Mouse (Mus musculus) midbrain, postnatal 0 days (tissue): ENCODE data around the gene Nodal. TPM values are rescaled to one million over a fixed set of nuclear protein-coding genes. Genes with fewer than 3 reads are reported as not detected.
A peak's percentile ranks its signal among the peaks of the same experiment; 100 is the strongest.

Experiments
- ATAC-seq: fragments of 200-750 bp; cut with Nextera tagmentation; 2 replicates; pipeline ENCODE4 v1.8.0; 2017; ENCODE audit warnings: moderate number of reproducible peaks, mild to moderate bottlenecking, moderate TSS enrichment, moderate library complexity; ENCODE audit not compliant: low FRiP score
- DNase-seq: peaks from one replicate; pipeline ENCODE4 v3.0.0-alpha.2; 2015; ENCODE audit warnings: low spot score
- H3K27ac ChIP-seq: fragments of 300-500 bp; sonication (generic); 2 replicates; pipeline ENCODE4 v1.5.1; 2014; ENCODE audit warnings: low read depth, mild to moderate bottlenecking, low read length, mixed read lengths
- H3K27me3 ChIP-seq: fragments of 300-500 bp; sonication (generic); 2 replicates; pipeline ENCODE4 v1.6.1; 2014; ENCODE audit warnings: low read length, control low read depth, mixed read lengths; ENCODE audit not compliant: insufficient read depth
- H3K36me3 ChIP-seq: fragments of 300-500 bp; sonication (generic); 2 replicates; pipeline ENCODE4 v1.6.1; 2014; ENCODE audit warnings: low read length, control low read depth, mixed read lengths; ENCODE audit not compliant: insufficient read depth
- H3K4me1 ChIP-seq: fragments of 300-500 bp; sonication (generic); 2 replicates; pipeline ENCODE4 v1.6.1; 2014; ENCODE audit warnings: mild to moderate bottlenecking, control low read depth, antibody characterized with exemption, low read length, mixed read lengths; ENCODE audit not compliant: insufficient read depth
- H3K4me2 ChIP-seq: fragments of 300-500 bp; sonication (generic); 2 replicates; pipeline ENCODE4 v1.6.1; 2014; ENCODE audit warnings: low read depth, mild to moderate bottlenecking, low read length, mixed read lengths; ENCODE audit not compliant: poor library complexity, severe bottlenecking
- H3K4me3 ChIP-seq: fragments of 300-500 bp; sonication (generic); 2 replicates; pipeline ENCODE4 v1.5.1; 2014; ENCODE audit warnings: low read depth, mild to moderate bottlenecking, low read length, moderate library complexity
- H3K9ac ChIP-seq: fragments of 300-500 bp; sonication (generic); replicated peaks from 2 replicates; pipeline ENCODE4 v1.6.1; 2014; ENCODE audit warnings: mild to moderate bottlenecking, low read length, moderate library complexity, mixed read lengths; ENCODE audit not compliant: poor library complexity, severe bottlenecking
- H3K9me3 ChIP-seq: fragments of 300-500 bp; sonication (generic); 2 replicates; pipeline ENCODE4 v1.6.1; 2016; ENCODE audit warnings: low read length, control low read depth
- CTCF ChIP-seq: IDR thresholded peaks from 2 replicates; pipeline ENCODE4 v1.5.1; 2016; ENCODE audit warnings: antibody characterized with exemption, mild to moderate bottlenecking
- WGBS: fragments of 180-500 bp; shearing (Covaris S2); extraction: QIAGEN DNeasy Blood & Tissue Kit; methylation state at CpG from one replicate; pipeline ENCODE4 v1.1.7; 2014; 5-methylcytosine and 5-hydroxymethylcytosine counted together
- polyA plus RNA-seq: library from polyadenylated mRNA; unstranded; fragments of >200 nt; fragmentation: Nextera tagmentation; extraction: Ambion mirVana; gene quantifications from 2 replicates; pipeline ENCODE4 v1.2.1, GENCODE M21; 2015
- total RNA-seq: library from RNA; depleted of rRNA; stranded (reverse); fragments of >200 nt; gene quantifications from 2 replicates; pipeline ENCODE4 v1.2.3, GENCODE M21; 2014

The Nodal gene
- total and polyA plus RNA-seq, 2 experiments from 2014 or later, result 0.37 to 0.38 TPM

DNA sequence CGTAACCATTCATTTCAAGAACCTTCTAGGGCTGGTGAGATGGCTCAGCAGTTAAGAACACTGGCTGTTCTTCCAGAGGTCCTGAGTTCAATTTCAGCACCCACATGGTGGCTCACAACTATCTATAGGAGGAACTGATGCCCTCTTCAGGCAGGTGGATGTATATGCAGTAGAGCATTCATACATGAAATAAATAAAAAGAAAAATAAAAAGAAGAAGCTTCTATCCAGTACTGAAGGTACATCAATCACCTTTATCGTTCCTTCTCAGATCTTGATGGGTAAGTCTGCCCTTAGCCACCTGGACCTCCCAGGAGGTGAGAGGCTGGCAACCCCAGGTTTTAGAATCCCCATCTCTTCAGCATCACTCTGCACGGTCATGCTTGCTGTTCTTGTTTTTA is 2.5 kb upstream of the Nodal start:
- no peak overlapping the region for H3K4me3 ChIP-seq
- no peak overlapping the region for H3K9ac ChIP-seq
- H3K4me2 ChIP-seq, result no peak overlapping the region
- H3K4me1 ChIP-seq, result peaks cover 8% of the 10 kb centered on the region; the same call in 1 of the 2 replicates
- ATAC-seq (no peak), DNase-seq (no peak)
- no peaks in the 10 kb centered on the region for H3K9me3 ChIP-seq
- peaks cover 23% of the 10 kb centered on the region for H3K27me3 ChIP-seq
- WGBS, result 75% methylated on average over 3 of the region's 3 CpGs
- TF ChIP-seq CTCF, result no peak
- no peak overlapping the region for H3K27ac ChIP-seq
- no peaks in the 10 kb centered on the region for H3K36me3 ChIP-seq

DNA sequence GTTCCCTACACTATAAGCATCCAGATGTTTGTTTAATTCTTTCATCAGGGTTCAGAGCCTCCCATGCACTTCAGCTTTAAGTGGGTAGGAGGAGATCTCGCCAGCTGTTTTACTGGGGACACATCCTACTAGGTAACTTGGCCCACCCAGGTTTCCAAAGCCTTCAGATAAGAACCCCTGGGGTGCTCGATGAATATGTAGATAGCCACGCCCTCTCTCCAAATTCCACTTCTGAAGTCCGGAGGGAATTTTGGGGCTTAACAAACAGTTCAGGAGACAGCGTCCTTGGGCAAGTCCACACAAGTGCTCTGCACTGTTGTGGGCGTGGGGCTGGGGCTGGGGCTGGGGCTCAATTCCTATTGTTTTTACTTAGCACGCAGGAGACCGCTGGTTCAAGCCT is 1.9 kb upstream of the Nodal start:
- no peak for TF ChIP-seq CTCF
- 27% methylated on average over 8 of the region's 8 CpGs for WGBS
- H3K4me3 ChIP-seq, result no peak overlapping the region

DNA sequence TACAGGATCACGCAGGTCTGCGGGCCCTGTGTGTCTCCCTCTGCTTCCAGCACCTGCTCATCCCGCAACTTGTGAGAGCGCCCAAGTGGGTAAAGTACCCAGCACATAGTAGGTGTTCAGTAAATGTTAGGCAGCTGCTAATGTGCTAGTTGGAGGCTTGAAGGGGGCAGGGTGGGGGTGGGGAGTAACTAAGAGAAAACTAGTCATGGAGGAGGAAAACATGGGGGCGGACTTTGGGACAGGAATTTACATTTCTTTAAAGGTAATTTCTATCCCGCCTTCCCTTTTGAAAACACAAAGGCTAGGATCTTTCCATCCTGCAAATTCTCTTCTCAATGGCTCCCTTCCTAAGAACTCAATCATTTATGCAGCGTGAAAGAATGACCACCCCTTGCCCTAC is 1.2 kb upstream of the Nodal start:
- ATAC-seq, result no peak

More for the DNA sequence above, 1.9 kb upstream of the Nodal start:
- Histone ChIP-seq H3K4me1 (peaks cover 8% of the 10 kb centered on the region; the same call in 1 of the 2 replicates), H3K4me2 (no peak overlapping the region), H3K36me3 (no peaks in the 10 kb centered on the region), H3K9ac (no peak overlapping the region), H3K9me3 (no peaks in the 10 kb centered on the region), H3K27ac (no peak overlapping the region), H3K27me3 (peaks cover 28% of the 10 kb centered on the region)
- ATAC-seq (no peak), DNase-seq (no peak)

DNA sequence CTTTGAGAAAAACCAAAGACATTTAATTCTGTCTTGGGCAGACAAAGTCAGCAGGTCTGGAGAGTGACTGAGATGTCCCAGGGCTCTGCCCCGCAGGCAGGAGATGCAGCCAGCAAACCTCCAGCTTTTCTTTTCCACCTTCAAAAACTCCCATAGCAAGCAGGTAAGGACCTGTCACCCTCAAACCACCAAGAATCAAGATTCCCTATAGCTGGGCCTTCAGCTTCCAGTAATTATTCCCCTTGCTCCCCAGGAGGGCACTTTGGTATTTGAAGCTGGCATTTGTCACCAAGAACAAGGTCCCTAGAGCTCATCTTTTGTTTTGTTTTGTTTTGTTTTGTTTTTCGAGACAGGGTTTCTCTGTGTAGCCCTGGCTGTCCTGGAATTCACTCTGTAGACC is 726 bp upstream of the Nodal start:
- TF ChIP-seq CTCF, result no peak
- WGBS, result 49% methylated on average over 2 of the region's 2 CpGs
- H3K9ac ChIP-seq, result no peak overlapping the region
- H3K4me2 ChIP-seq, result no peak overlapping the region
- DNase-seq (no peak), ATAC-seq (no peak)
- no peaks in the 10 kb centered on the region for H3K36me3 ChIP-seq
- H3K4me3 ChIP-seq, result no peak overlapping the region
- H3K9me3 ChIP-seq, result no peaks in the 10 kb centered on the region
- peaks cover 29% of the 10 kb centered on the region for H3K27me3 ChIP-seq
- peaks cover 8% of the 10 kb centered on the region; the same call in 1 of the 2 replicates for H3K4me1 ChIP-seq
- no peak overlapping the region for H3K27ac ChIP-seq

More for the DNA sequence above, 1.2 kb upstream of the Nodal start:
- no peaks in the 10 kb centered on the region for H3K9me3 ChIP-seq
- no peak overlapping the region for H3K27ac ChIP-seq
- no peak overlapping the region for H3K4me3 ChIP-seq
- no peak for DNase-seq
- WGBS, result 44% methylated on average over 7 of the region's 7 CpGs
- no peak overlapping the region for H3K9ac ChIP-seq
- H3K27me3 ChIP-seq, result peaks cover 29% of the 10 kb centered on the region
- no peaks in the 10 kb centered on the region for H3K36me3 ChIP-seq
- TF ChIP-seq CTCF, result no peak
- no peak overlapping the region for H3K4me2 ChIP-seq
- H3K4me1 ChIP-seq, result peaks cover 8% of the 10 kb centered on the region; the same call in 1 of the 2 replicates

- peak overlapping the region; percentile 90 for H3K4me2 ChIP-seq
- peak overlapping the region; percentile 47 for H3K4me3 ChIP-seq
- H3K9me3 ChIP-seq, result no peaks in the 10 kb centered on the region
- H3K9ac ChIP-seq, result peak overlapping the region; percentile 62
- H3K27me3 ChIP-seq, result peaks cover 29% of the 10 kb centered on the region
- no peak for TF ChIP-seq CTCF
- DNase-seq, result no peak
- H3K4me1 ChIP-seq, result peaks cover 8% of the 10 kb centered on the region; the same call in 1 of the 2 replicates
- no peak overlapping the region for H3K27ac ChIP-seq
- H3K36me3 ChIP-seq, result no peaks in the 10 kb centered on the region
- WGBS, result 3% methylated on average over 46 of the region's 50 CpGs
- 0 out of 2 replicates have a peak, but pooled peaks have one; percentile 21 for ATAC-seq
Measured at GRCm38 (mm10) chr10:61418131-61418900, 544 bp downstream of the Nodal start.

DNA sequence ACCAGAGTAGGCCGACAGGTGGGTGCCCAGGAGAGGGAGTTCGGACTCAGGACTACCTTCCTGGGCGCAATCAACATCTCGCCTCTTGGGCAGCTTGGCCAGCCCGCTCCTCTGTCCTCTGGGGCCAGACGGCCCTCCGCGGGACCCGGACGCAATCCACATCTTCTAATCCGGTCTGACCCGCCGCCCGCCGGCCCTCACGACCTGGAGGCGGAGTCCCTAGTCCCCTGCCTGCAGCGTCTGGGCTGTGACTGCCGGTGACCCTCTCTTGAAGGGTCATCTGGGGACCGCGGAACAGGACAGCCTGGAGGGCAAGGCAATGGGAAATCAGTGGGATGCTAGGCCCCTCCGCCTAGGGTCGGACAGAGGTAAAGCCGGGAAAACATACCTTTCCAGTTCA is 1.4 kb downstream of the Nodal start:
- peak overlapping the region; percentile 90; the same call in 1 of the 2 replicates for H3K4me2 ChIP-seq
- H3K4me1 ChIP-seq, result peaks cover 8% of the 10 kb centered on the region; the same call in 1 of the 2 replicates
- TF ChIP-seq CTCF, result no peak
- peaks cover 29% of the 10 kb centered on the region for H3K27me3 ChIP-seq
- H3K27ac ChIP-seq, result no peak overlapping the region
- no peaks in the 10 kb centered on the region for H3K36me3 ChIP-seq
- no peak overlapping the region for H3K4me3 ChIP-seq
- 6% methylated on average over 23 of the region's 24 CpGs for WGBS
- DNase-seq (no peak), ATAC-seq (no peak)
- no peak overlapping the region for H3K9ac ChIP-seq
- no peaks in the 10 kb centered on the region for H3K9me3 ChIP-seq
